Mouse (Mus musculus) midbrain, embryonic 16.5 days (tissue): ENCODE results near the gene Rnaset2b. TPM values are rescaled to one million over a fixed set of nuclear protein-coding genes. Genes with fewer than 3 reads are reported as not detected.
"Not testable (repeated sequence)": the region's sequence is repeated elsewhere in the genome, so short reads cannot be mapped to it uniquely, and the experiment has no call there.

Experiments used
- ATAC-seq: fragments of 200-750 bp; cut with Nextera tagmentation; 2 replicates; pipeline ENCODE4 v1.8.0; 2017; ENCODE audit warnings: moderate TSS enrichment
- H3K27ac ChIP-seq: fragments of 300-500 bp; sonication (generic); 2 replicates; pipeline ENCODE4 v1.5.1; 2014; ENCODE audit warnings: mild to moderate bottlenecking, low read length, mixed read lengths
- H3K27me3 ChIP-seq: fragments of 300-500 bp; sonication (generic); 2 replicates; pipeline ENCODE4 v1.6.1; 2014; ENCODE audit warnings: low read depth, low read length, mixed read lengths; ENCODE audit not compliant: control insufficient read depth, insufficient read depth
- H3K36me3 ChIP-seq: fragments of 300-500 bp; sonication (generic); 2 replicates; pipeline ENCODE4 v1.6.1; 2014; ENCODE audit warnings: mild to moderate bottlenecking, low read length, moderate library complexity, mixed read lengths; ENCODE audit not compliant: control insufficient read depth, insufficient read depth
- H3K4me1 ChIP-seq: fragments of 300-500 bp; sonication (generic); 2 replicates; pipeline ENCODE4 v1.6.1; 2014; ENCODE audit warnings: mild to moderate bottlenecking, low read length, mixed read lengths; ENCODE audit not compliant: control insufficient read depth, insufficient read depth
- H3K4me2 ChIP-seq: fragments of 300-500 bp; sonication (generic); 2 replicates; pipeline ENCODE4 v1.6.1; 2014; ENCODE audit warnings: mild to moderate bottlenecking, low read length, mixed read lengths
- H3K4me3 ChIP-seq: fragments of 300-500 bp; sonication (generic); 2 replicates; pipeline ENCODE4 v1.5.1; 2014; ENCODE audit warnings: low read depth, mild to moderate bottlenecking, low read length, moderate library complexity, mixed read lengths
- H3K9ac ChIP-seq: fragments of 300-500 bp; sonication (generic); 2 replicates; pipeline ENCODE4 v1.6.1; 2014; ENCODE audit warnings: low read depth, low read length, mixed read lengths
- H3K9me3 ChIP-seq: fragments of 300-500 bp; sonication (generic); replicated peaks from 2 replicates; pipeline ENCODE4 v1.6.1; 2014; ENCODE audit warnings: mild to moderate bottlenecking, low read length, mixed read lengths; ENCODE audit not compliant: control insufficient read depth, poor library complexity, severe bottlenecking
- WGBS: fragments of 180-500 bp; shearing (Covaris S2); extraction: QIAGEN DNeasy Blood & Tissue Kit; methylation state at CpG from one replicate; pipeline ENCODE4 v1.1.7; 2014; 5-methylcytosine and 5-hydroxymethylcytosine counted together
- polyA plus RNA-seq: library from polyadenylated mRNA; unstranded; fragments of >200 nt; fragmentation: Nextera tagmentation; extraction: Ambion mirVana; gene quantifications from 2 replicates; pipeline ENCODE4 v1.2.1, GENCODE M21; 2015

Gene Rnaset2b
- polyA plus RNA-seq, 1 experiment from 2014 or later, result 66.0 TPM

GRCm38 (mm10) chr17:7003392-7003791 is 33.0 kb downstream of the Rnaset2b start:
- not testable (repeated sequence) for H3K27ac ChIP-seq, H3K4me1 ChIP-seq, H3K27me3 ChIP-seq, H3K9me3 ChIP-seq, H3K36me3 ChIP-seq, H3K4me3 ChIP-seq, ATAC-seq, H3K9ac ChIP-seq, H3K4me2 ChIP-seq
- no CpG with 5 or more reads among the region's 3 CpGs for WGBS

GRCm38 (mm10) chr17:7005646-7006045 is 35.2 kb downstream of the Rnaset2b start:
- ATAC-seq, H3K9ac ChIP-seq, H3K27me3 ChIP-seq, H3K4me1 ChIP-seq, H3K36me3 ChIP-seq, H3K9me3 ChIP-seq, H3K27ac ChIP-seq, H3K4me3 ChIP-seq, H3K4me2 ChIP-seq: not testable (repeated sequence)
- 28% methylated on average over 2 of the region's 4 CpGs for WGBS

- not testable (repeated sequence) for H3K4me3 ChIP-seq, H3K9ac ChIP-seq, H3K4me1 ChIP-seq, H3K27ac ChIP-seq, H3K9me3 ChIP-seq, H3K27me3 ChIP-seq, H3K4me2 ChIP-seq, H3K36me3 ChIP-seq, ATAC-seq
Observed at GRCm38 (mm10) chr17:7008885-7009284, 38.5 kb downstream of the Rnaset2b start.

- H3K9ac ChIP-seq, H3K4me1 ChIP-seq, H3K36me3 ChIP-seq, H3K4me2 ChIP-seq, H3K4me3 ChIP-seq, ATAC-seq, H3K9me3 ChIP-seq, H3K27me3 ChIP-seq, H3K27ac ChIP-seq: not testable (repeated sequence)
- no CpG with 5 or more reads among the region's 7 CpGs for WGBS
Observed at GRCm38 (mm10) chr17:7009440-7009839, 39.0 kb downstream of the Rnaset2b start.

GRCm38 (mm10) chr17:7009901-7010300 is 39.5 kb downstream of the Rnaset2b start:
- WGBS, result 81% methylated on average over 4 of the region's 9 CpGs
- not testable (repeated sequence) for H3K27ac ChIP-seq, ATAC-seq

DNA sequence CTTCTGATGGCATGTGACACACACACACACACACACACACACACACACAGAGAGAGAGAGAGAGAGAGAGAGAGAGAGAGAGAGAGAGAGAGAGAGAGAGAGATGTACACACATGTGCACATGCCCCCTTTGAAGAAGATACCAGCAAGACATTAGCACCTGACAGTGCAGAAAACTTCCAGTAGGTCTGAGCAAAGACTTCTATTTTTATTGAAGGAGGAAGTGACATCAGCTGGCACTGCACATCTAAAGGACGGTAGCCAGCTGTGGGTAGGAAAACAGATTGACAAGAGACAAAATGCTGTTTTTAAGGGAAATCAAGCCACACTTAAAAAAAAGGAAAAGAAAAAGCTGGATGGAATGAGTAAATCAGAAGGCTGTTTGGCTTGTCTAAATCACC is 43.8 kb downstream of the Rnaset2b start:
- H3K4me3 ChIP-seq, H3K9me3 ChIP-seq, H3K4me2 ChIP-seq, H3K4me1 ChIP-seq, H3K9ac ChIP-seq, H3K27me3 ChIP-seq, H3K27ac ChIP-seq, ATAC-seq, H3K36me3 ChIP-seq: not testable (repeated sequence)
- WGBS, result no CpG with 5 or more reads among the region's 1 CpGs

More at GRCm38 (mm10) chr17:7009901-7010300, 39.5 kb downstream of the Rnaset2b start:
- not testable (repeated sequence) for H3K4me2 ChIP-seq, H3K4me1 ChIP-seq, H3K27me3 ChIP-seq, H3K9me3 ChIP-seq, H3K36me3 ChIP-seq, H3K4me3 ChIP-seq, H3K9ac ChIP-seq

DNA sequence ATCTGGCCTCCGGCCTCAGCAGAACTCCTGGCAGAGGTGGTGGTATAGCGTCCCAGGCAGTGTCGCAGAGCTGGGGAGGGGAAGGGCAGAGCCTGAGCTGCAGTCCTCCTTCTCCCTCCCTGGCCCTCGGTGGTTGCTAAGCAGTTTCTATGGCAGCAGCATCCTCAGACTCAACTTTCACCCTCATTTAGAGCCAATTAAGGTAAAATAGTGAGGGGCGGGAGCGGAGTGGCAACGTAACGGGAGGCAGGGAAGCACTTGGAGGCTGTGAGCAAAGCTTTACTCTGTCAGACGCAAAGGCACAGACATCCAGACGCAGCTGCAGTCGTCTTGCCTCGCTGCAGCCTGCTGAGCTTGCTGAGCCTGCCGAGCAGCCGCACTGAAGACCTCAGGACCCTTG is 54.8 kb downstream of the Rnaset2b start, which contains the start of gene Gm1604a:
Gene Gm1604a, plus strand, starts transcription at position 312 of the 400 bp plus-strand sequence.
- H3K4me2 ChIP-seq, result peak within 1 kb of the TSS; percentile 23; the same call in 1 of the 2 replicates
- not testable (repeated sequence) for H3K4me1 ChIP-seq, H3K9ac ChIP-seq, H3K9me3 ChIP-seq, H3K36me3 ChIP-seq, H3K27ac ChIP-seq, H3K27me3 ChIP-seq, H3K4me3 ChIP-seq
- WGBS, result 2% methylated on average over 6 of the region's 14 CpGs
- peak; percentile 88 for ATAC-seq

DNA sequence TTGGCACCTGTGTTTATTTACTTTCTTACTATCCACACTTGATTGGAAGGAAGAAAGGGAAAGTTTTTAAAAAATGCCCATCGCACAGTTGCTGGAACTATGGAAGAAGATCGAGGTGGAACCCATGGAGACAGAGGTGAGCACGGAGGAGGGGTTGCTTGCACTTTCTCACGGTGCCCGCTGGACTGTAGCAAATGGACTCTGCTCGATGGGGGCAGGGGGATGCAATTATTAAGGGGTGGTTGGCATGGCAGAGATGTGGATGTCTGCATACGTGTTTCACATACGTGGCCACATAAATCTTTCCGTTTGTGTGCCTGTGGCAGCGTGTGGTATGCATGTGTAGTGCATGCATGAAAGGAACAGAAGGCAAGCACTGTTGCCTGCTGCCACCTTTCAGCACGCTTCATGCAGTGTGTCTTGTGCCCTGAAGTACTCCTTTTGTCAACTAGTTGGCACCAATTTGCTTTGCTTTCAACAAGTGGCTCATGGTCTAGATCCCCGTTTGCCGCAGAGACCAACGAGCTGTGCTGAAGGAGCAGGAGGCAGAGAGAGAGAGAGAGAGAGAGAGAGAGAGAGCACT is 55.4 kb downstream of the Rnaset2b start:
- H3K27me3 ChIP-seq, H3K4me2 ChIP-seq, H3K4me3 ChIP-seq, H3K9ac ChIP-seq, H3K4me1 ChIP-seq, H3K9me3 ChIP-seq, H3K36me3 ChIP-seq, H3K27ac ChIP-seq: not testable (repeated sequence)
- peak; percentile 33; the same call in 1 of the 2 replicates for ATAC-seq
- 40% methylated on average over 3 of the region's 14 CpGs for WGBS

- not testable (repeated sequence) for H3K36me3 ChIP-seq, ATAC-seq, H3K27me3 ChIP-seq, H3K4me2 ChIP-seq, H3K9me3 ChIP-seq, H3K4me3 ChIP-seq, H3K27ac ChIP-seq, H3K4me1 ChIP-seq, H3K9ac ChIP-seq
- 71% methylated on average over 5 of the region's 7 CpGs for WGBS
Observed at GRCm38 (mm10) chr17:7030204-7030603, 59.8 kb downstream of the Rnaset2b start.
